Mouse (Mus musculus) limb, embryonic 11.5 days (tissue): ENCODE results near the gene Rad18. TPM values are rescaled to one million over a fixed set of nuclear protein-coding genes. Genes with fewer than 3 reads are reported as not detected.
A peak's percentile ranks its signal among the peaks of the same experiment; 100 is the strongest.

Experiments
- ATAC-seq: fragments of 200-750 bp; cut with Nextera tagmentation; 2 replicates; pipeline ENCODE4 v1.8.0; 2017; ENCODE audit warnings: low read depth; ENCODE audit not compliant: insufficient number of reproducible peaks, low FRiP score, low TSS enrichment
- DNase-seq: peaks from one replicate; pipeline ENCODE4 v3.0.0-alpha.2; 2015; ENCODE audit warnings: low spot score
- H3K27ac ChIP-seq: fragments of 300-500 bp; sonication (generic); replicated peaks from 2 replicates; pipeline ENCODE4 v1.5.1; 2014; ENCODE audit warnings: low read depth, mild to moderate bottlenecking, low read length
- H3K27me3 ChIP-seq: fragments of 300-500 bp; sonication (generic); 2 replicates; pipeline ENCODE4 v1.6.1; 2014; ENCODE audit warnings: mild to moderate bottlenecking, low read length, mixed read lengths; ENCODE audit not compliant: control insufficient read depth, insufficient read depth
- H3K36me3 ChIP-seq: fragments of 300-500 bp; sonication (generic); 2 replicates; pipeline ENCODE4 v1.6.1; 2014; ENCODE audit warnings: mild to moderate bottlenecking, low read length, moderate library complexity, mixed read lengths; ENCODE audit not compliant: control insufficient read depth, insufficient read depth
- H3K4me1 ChIP-seq: fragments of 300-500 bp; sonication (generic); 2 replicates; pipeline ENCODE4 v1.6.1; 2014; ENCODE audit warnings: low read length, mixed read lengths; ENCODE audit not compliant: control insufficient read depth, insufficient read depth
- H3K4me2 ChIP-seq: fragments of 300-500 bp; sonication (generic); 2 replicates; pipeline ENCODE4 v1.6.1; 2014; ENCODE audit warnings: low read depth, mild to moderate bottlenecking, moderate library complexity; ENCODE audit not compliant: severe bottlenecking
- H3K4me3 ChIP-seq: fragments of 300-500 bp; sonication (generic); 2 replicates; pipeline ENCODE4 v1.5.1; 2014; ENCODE audit warnings: low read depth, low read length
- H3K9ac ChIP-seq: fragments of 300-500 bp; sonication (generic); 2 replicates; pipeline ENCODE4 v1.6.1; 2014; ENCODE audit warnings: mild to moderate bottlenecking, low read length
- H3K9me3 ChIP-seq: fragments of 300-500 bp; sonication (generic); 2 replicates; pipeline ENCODE4 v1.6.1; 2016; ENCODE audit warnings: low read length; ENCODE audit not compliant: control insufficient read depth
- WGBS: fragments of 180-500 bp; shearing (Covaris S2); extraction: QIAGEN DNeasy Blood & Tissue Kit; methylation state at CpG from one replicate; pipeline ENCODE4 v1.1.7; 2014; 5-methylcytosine and 5-hydroxymethylcytosine counted together
- polyA plus RNA-seq: library from polyadenylated mRNA; unstranded; fragments of >200 nt; fragmentation: Nextera tagmentation; extraction: Ambion mirVana; gene quantifications from 2 replicates; pipeline ENCODE4 v1.2.1, GENCODE M21; 2014

The Rad18 gene
- polyA plus RNA-seq, 1 experiment from 2014 or later, result 43.2 TPM

- H3K9me3 ChIP-seq, result no peaks in the 10 kb centered on the region
- peaks cover 8% of the 10 kb centered on the region for H3K4me1 ChIP-seq
- DNase-seq (no peak), ATAC-seq (no peak)
- no peaks in the 10 kb centered on the region for H3K36me3 ChIP-seq
- H3K27me3 ChIP-seq, result no peaks in the 10 kb centered on the region
- no peak overlapping the region for H3K4me2 ChIP-seq
- H3K9ac ChIP-seq, result no peak overlapping the region
- 93% methylated on average over 3 of the region's 3 CpGs for WGBS
- no peak overlapping the region for H3K4me3 ChIP-seq
- H3K27ac ChIP-seq, result no peak overlapping the region
These were observed 35.9 kb upstream of the Rad18 start for GRCm38 (mm10) chr6:112732434-112732833.

- Histone ChIP-seq H3K27me3 (no peaks in the 10 kb centered on the region), H3K9ac (no peak overlapping the region), H3K4me3 (no peak overlapping the region), H3K9me3 (no peaks in the 10 kb centered on the region), H3K36me3 (no peaks in the 10 kb centered on the region), H3K27ac (no peak overlapping the region), H3K4me2 (no peak overlapping the region), H3K4me1 (peaks cover 9% of the 10 kb centered on the region)
- DNase-seq (no peak), ATAC-seq (no peak)
- 94% methylated on average over 10 of the region's 10 CpGs for WGBS
These were observed 34.9 kb upstream of the Rad18 start for GRCm38 (mm10) chr6:112731386-112731785.

DNA sequence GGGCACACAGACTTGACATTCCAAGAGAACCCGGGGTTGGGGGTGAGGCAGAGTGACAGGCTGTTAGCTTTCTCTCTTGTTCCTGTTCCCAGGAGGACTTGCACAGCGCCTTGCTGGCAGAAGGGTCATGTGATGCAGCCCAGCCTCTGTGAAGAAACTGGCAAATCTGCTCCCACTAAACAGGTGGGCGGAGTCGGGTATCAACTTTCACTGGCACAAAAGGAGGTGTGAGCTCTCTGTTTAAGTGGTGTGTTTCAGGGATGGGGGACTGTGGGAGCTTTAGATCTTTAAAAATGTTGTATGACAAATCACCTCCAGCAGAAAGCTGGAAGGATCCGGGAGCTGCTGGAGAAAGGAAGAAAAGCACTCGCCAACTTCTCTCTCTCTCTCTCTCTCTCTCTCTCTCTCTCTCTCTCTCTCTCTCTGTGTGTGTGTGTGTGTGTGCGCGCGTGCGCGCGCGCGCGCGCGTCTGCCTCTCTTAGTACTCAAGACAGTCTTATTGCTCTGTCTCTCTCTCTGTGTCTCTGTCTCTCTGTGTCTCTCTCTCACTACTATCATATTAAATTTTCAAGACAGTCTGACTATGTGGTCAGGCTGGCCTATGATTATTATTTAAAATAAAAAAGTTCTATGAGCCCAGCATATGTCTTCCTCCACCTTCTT is 32.4 kb upstream of the Rad18 start:
- Histone ChIP-seq H3K27me3 (no peaks in the 10 kb centered on the region), H3K9me3 (no peaks in the 10 kb centered on the region), H3K36me3 (no peaks in the 10 kb centered on the region), H3K27ac (0 out of 2 replicates have a peak overlapping the region, but pooled peaks have one; percentile 42), H3K4me2 (peak overlapping the region; percentile 36), H3K4me3 (peak overlapping the region; percentile 16; the same call in 1 of the 2 replicates), H3K9ac (0 out of 2 replicates have a peak overlapping the region, but pooled peaks have one; percentile 17), H3K4me1 (peaks cover 9% of the 10 kb centered on the region)
- ATAC-seq (peak; percentile 90), DNase-seq (peak; percentile 90)
- 1% methylated on average over 13 of the region's 17 CpGs for WGBS

GRCm38 (mm10) chr6:112725468-112725867 is 29.0 kb upstream of the Rad18 start:
- no peaks in the 10 kb centered on the region for H3K36me3 ChIP-seq
- no peaks in the 10 kb centered on the region for H3K9me3 ChIP-seq
- H3K4me3 ChIP-seq, result no peak overlapping the region
- no peaks in the 10 kb centered on the region for H3K27me3 ChIP-seq
- ATAC-seq (no peak), DNase-seq (no peak)
- H3K27ac ChIP-seq, result no peak overlapping the region
- no peak overlapping the region for H3K9ac ChIP-seq
- WGBS, result 90% methylated on average over 4 of the region's 4 CpGs
- H3K4me1 ChIP-seq, result peaks cover 9% of the 10 kb centered on the region
- H3K4me2 ChIP-seq, result no peak overlapping the region

DNA sequence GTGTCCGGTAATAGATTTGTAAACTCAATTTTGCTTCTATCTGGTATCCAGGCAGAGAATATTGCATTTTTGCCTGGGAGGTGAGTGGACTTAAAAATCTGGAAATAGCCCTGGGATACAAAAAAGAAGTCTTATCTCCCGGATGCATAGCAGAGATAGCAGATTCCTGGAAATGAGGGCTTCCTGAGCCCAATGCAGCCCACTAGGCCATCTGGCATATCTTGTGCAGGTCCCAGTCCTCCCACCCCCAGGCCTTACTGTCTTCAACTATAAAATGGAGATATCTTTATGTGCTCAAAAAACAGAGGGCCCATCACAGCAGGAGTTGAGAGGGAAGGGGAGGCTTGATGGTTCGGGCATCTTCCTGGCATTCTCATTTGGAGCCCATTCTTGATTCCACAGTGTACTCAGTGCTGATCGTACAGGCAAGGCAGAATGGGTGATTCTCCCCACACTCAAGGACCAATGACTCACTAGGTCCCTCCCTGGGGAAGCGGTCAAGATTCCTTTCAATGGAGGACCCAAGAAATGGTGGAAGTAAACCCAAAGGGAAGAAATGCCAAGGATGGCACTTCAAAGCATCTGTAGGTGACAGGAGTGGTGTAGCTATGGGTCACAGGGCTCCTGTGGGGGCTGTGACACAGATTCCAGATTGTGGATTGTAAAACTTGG is 24.1 kb upstream of the Rad18 start:
- H3K27me3 ChIP-seq, result no peaks in the 10 kb centered on the region
- no peak overlapping the region for H3K9ac ChIP-seq
- WGBS, result 90% methylated on average over 5 of the region's 5 CpGs
- H3K4me3 ChIP-seq, result no peak overlapping the region
- no peaks in the 10 kb centered on the region for H3K36me3 ChIP-seq
- DNase-seq, result no peak
- H3K9me3 ChIP-seq, result no peaks in the 10 kb centered on the region
- no peak overlapping the region for H3K27ac ChIP-seq
- no peak overlapping the region for H3K4me2 ChIP-seq
- no peak for ATAC-seq
- no peaks in the 10 kb centered on the region for H3K4me1 ChIP-seq

- no peak for ATAC-seq
- 94% methylated on average over 1 of the region's 1 CpGs for WGBS
- Histone ChIP-seq H3K4me2 (no peak overlapping the region), H3K27ac (no peak overlapping the region), H3K36me3 (no peaks in the 10 kb centered on the region), H3K9ac (no peak overlapping the region), H3K9me3 (no peaks in the 10 kb centered on the region), H3K4me1 (no peaks in the 10 kb centered on the region), H3K27me3 (no peaks in the 10 kb centered on the region), H3K4me3 (no peak overlapping the region)
- no peak for DNase-seq
These were observed 23.5 kb upstream of the Rad18 start for GRCm38 (mm10) chr6:112719983-112720382.

GRCm38 (mm10) chr6:112717168-112717567 is 20.7 kb upstream of the Rad18 start:
- Histone ChIP-seq H3K27me3 (no peaks in the 10 kb centered on the region), H3K27ac (no peak overlapping the region), H3K9me3 (no peaks in the 10 kb centered on the region), H3K4me3 (no peak overlapping the region), H3K4me2 (no peak overlapping the region), H3K9ac (no peak overlapping the region), H3K36me3 (no peaks in the 10 kb centered on the region), H3K4me1 (no peaks in the 10 kb centered on the region)
- WGBS, result 71% methylated on average over 5 of the region's 5 CpGs
- ATAC-seq (no peak), DNase-seq (no peak)

DNA sequence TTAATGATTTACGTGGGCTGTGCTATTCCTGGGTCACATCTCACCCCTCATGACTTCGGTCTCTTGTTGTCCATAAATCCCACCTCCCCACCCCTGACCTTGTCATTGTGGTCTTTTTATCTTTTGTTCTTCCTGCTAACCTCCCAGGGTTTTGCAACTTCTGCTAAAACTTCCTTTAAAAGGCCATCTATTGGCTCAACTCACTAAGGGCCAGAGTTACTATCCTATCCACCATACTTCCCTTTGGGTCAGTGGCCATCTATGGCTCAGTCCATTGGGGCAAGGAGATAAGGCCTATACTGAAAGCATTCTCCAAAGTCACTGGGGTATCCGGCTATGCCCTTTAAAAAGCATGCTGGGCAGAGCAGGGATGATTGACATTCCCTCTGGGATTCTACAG is 17.5 kb upstream of the Rad18 start:
- Histone ChIP-seq H3K27ac (no peak overlapping the region), H3K9me3 (no peaks in the 10 kb centered on the region), H3K4me1 (no peaks in the 10 kb centered on the region), H3K9ac (no peak overlapping the region), H3K27me3 (no peaks in the 10 kb centered on the region), H3K4me3 (no peak overlapping the region), H3K36me3 (no peaks in the 10 kb centered on the region), H3K4me2 (no peak overlapping the region)
- DNase-seq (no peak), ATAC-seq (no peak)
- WGBS, result 87% methylated on average over 3 of the region's 3 CpGs
